Mouse (Mus musculus) thymus, adult 2 months (tissue): Measurements from ENCODE around the gene Hook1.

Experiments used
- CTCF ChIP-seq: fragments of 200-500 bp; IDR thresholded peaks from 2 replicates; pipeline ENCODE4 v1.5.1; 2012; ENCODE audit warnings: mild to moderate bottlenecking, control low read depth, low read length, moderate library complexity, borderline replicate concordance; ENCODE audit not compliant: control insufficient read depth, poor library complexity, insufficient read depth; ENCODE audit errors: extremely low read depth
- POLR2A ChIP-seq: fragments of 200-500 bp; IDR thresholded peaks from 2 replicates; pipeline ENCODE4 v1.6.1; 2012; ENCODE audit warnings: mild to moderate bottlenecking, low read length, control low read depth, moderate library complexity; ENCODE audit not compliant: control insufficient read depth, poor library complexity, insufficient read depth; ENCODE audit errors: extremely low read depth

GRCm38 (mm10) chr4:95953328-95953727 is 13.7 kb upstream of the Hook1 start:
- TF ChIP-seq CTCF, result no peak
- no peak for TF ChIP-seq POLR2A
